Mouse (Mus musculus) hindbrain, embryonic 10.5 days (tissue): ENCODE results near the gene Atg4a-ps. TPM values are rescaled to one million over a fixed set of nuclear protein-coding genes. Genes with fewer than 3 reads are reported as not detected.

Source experiments
- DNase-seq: peaks from one replicate; pipeline ENCODE4 v3.0.0-alpha.2; 2017; ENCODE audit warnings: low spot score
- H3K27ac ChIP-seq: fragments of 300-500 bp; sonication (generic); 2 replicates; pipeline ENCODE4 v1.5.1; 2016; ENCODE audit warnings: mild to moderate bottlenecking, moderate library complexity
- H3K27me3 ChIP-seq: fragments of 300-500 bp; sonication (generic); 2 replicates; pipeline ENCODE4 v1.6.1; 2016; ENCODE audit warnings: mild to moderate bottlenecking; ENCODE audit not compliant: poor library complexity, insufficient read depth, severe bottlenecking
- H3K36me3 ChIP-seq: fragments of 300-500 bp; sonication (generic); 2 replicates; pipeline ENCODE4 v1.6.1; 2016; ENCODE audit warnings: mild to moderate bottlenecking, moderate library complexity
- H3K4me1 ChIP-seq: fragments of 300-500 bp; sonication (generic); replicated peaks from 2 replicates; pipeline ENCODE4 v1.6.1; 2016; ENCODE audit warnings: mild to moderate bottlenecking
- H3K4me3 ChIP-seq: fragments of 300-500 bp; sonication (generic); 2 replicates; pipeline ENCODE4 v1.5.1; 2016; ENCODE audit warnings: mild to moderate bottlenecking, moderate library complexity
- H3K9me3 ChIP-seq: fragments of 300-500 bp; sonication (generic); 2 replicates; pipeline ENCODE4 v1.6.1; 2016; ENCODE audit warnings: mild to moderate bottlenecking, moderate library complexity
- WGBS: fragments of 180-500 bp; shearing (Covaris S2); methylation state at CpG from one replicate; pipeline ENCODE4 v1.1.7; 2016; 5-methylcytosine and 5-hydroxymethylcytosine counted together
- polyA plus RNA-seq: library from polyadenylated mRNA; unstranded; fragments of >200 nt; fragmentation: Nextera tagmentation; extraction: Ambion mirVana; gene quantifications from 2 replicates; pipeline ENCODE4 v1.2.1, GENCODE M21; 2016

The Atg4a-ps gene
- polyA plus RNA-seq, 1 experiment from 2014 or later = 0.17 TPM

- H3K27me3 ChIP-seq = peaks cover 1% of the 10 kb centered on the region; the same call in 1 of the 2 replicates
- H3K9me3 ChIP-seq = no peaks in the 10 kb centered on the region
- H3K27ac ChIP-seq = no peak overlapping the region
- H3K4me1 ChIP-seq = peaks cover 22% of the 10 kb centered on the region
- no peak overlapping the region for H3K4me3 ChIP-seq
- H3K36me3 ChIP-seq = no peaks in the 10 kb centered on the region
- WGBS = 82% methylated on average over 7 of the region's 7 CpGs
- no peak for DNase-seq
Measured at GRCm38 (mm10) chr3:103595271-103595810, 50.5 kb downstream of the Atg4a-ps start.

Other genes starting within 250 kb of the Atg4a-ps start
- gene Syt6, start 70.8 kb downstream of the Atg4a-ps start, polyA plus RNA-seq = 1.5 and 2.0 TPM in 2 replicates
- 10.6 and 11.5 TPM in 2 replicates for gene Olfml3, start 91.9 kb upstream of the Atg4a-ps start, polyA plus RNA-seq
- gene Gm10964, start 93.3 kb upstream of the Atg4a-ps start, polyA plus RNA-seq = not detected in 2 replicates
- 10.4 and 10.7 TPM in 2 replicates for gene Hipk1, start 145.5 kb upstream of the Atg4a-ps start, polyA plus RNA-seq
- gene Dclre1b, start 163.4 kb upstream of the Atg4a-ps start, polyA plus RNA-seq = 29.3 and 40.6 TPM in 2 replicates
- 21.7 and 22.1 TPM in 2 replicates for gene Ap4b1, start 163.5 kb upstream of the Atg4a-ps start, polyA plus RNA-seq
- 0.10 and 0.27 TPM in 2 replicates for gene Gm43064, start 163.5 kb upstream of the Atg4a-ps start, polyA plus RNA-seq
- 0.21 TPM in 1 of 2 replicates, not detected in the other for gene Bcl2l15, start 186.5 kb upstream of the Atg4a-ps start, polyA plus RNA-seq
- gene Ptpn22, start 213.7 kb upstream of the Atg4a-ps start, polyA plus RNA-seq = 0.20 and 0.24 TPM in 2 replicates